In the genomic region with DNA sequence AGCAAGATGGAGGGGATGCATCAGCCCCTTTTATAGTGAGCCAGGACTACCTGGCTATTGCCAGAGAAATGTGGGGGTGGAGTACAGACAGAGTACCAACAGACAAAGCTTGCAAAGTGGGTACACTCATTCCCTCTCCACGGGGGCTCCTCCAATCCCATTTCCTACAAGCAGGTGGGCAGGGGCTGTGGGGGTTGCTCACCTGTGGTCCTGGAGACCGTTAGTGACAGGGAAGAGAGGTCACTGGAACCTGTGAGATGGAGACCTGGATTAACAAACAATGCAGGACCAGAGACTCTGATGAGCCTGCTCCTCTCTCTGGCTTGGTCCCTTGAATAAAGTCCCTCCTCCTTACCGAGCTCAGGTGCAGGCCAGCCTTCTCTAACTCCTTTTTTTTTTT, we compare ENCODE assay signal across 7 mouse cellular contexts. TPM values are rescaled to one million over a fixed set of nuclear protein-coding genes. Genes with fewer than 3 reads are reported as not detected.
DNase-seq lines count a peak whose midpoint lies in the region; ATAC-seq and TF ChIP-seq lines count a peak whose summit lies in the region.

No protein-coding gene starts in this region.

- no peak for ATAC-seq in lung, embryonic 15.5 days (ENCODE audit: borderline replicate concordance, extremely low read depth, low FRiP score, low TSS enrichment)
- ATAC-seq in intestine, embryonic 15.5 days, result no peak
- ATAC-seq in neural tube, embryonic 13.5 days (ENCODE audit: low read depth), result no peak

- peak overlapping the region; percentile 77 for H3K4me3 ChIP-seq in lung, embryonic 15.5 days
- peak overlapping the region; percentile 36; the same call in 1 of the 2 replicates for H3K4me3 ChIP-seq in embryonic fibroblast, embryonic 13.5 days (ENCODE audit: insufficient read depth, low read length)
- H3K4me3 ChIP-seq in intestine, embryonic 15.5 days (replicated peaks), result peak overlapping the region; percentile 82
- peak overlapping the region; percentile 74; the same call in 1 of the 2 replicates for H3K4me3 ChIP-seq in neural tube, embryonic 13.5 days

- H3K4me2 ChIP-seq in lung, embryonic 15.5 days, result peak overlapping the region; percentile 96
- peak overlapping the region; percentile 92 for H3K4me2 ChIP-seq in intestine, embryonic 15.5 days (replicated peaks)
- peak overlapping the region; percentile 88 for H3K4me2 ChIP-seq in neural tube, embryonic 13.5 days

- TF ChIP-seq CTCF in embryonic fibroblast, embryonic 13.5 days (IDR thresholded peaks at IDR 0.05; ENCODE audit: borderline replicate concordance, insufficient read depth, low read length), result no peak

- H3K27me3 ChIP-seq in lung, embryonic 15.5 days, result no peaks in the 10 kb centered on the region
- no peaks in the 10 kb centered on the region for H3K27me3 ChIP-seq in intestine, embryonic 15.5 days (replicated peaks)
- 0 out of 2 replicates have a peak, but pooled peaks cover 3% of the 10 kb centered on the region for H3K27me3 ChIP-seq in neural tube, embryonic 13.5 days

- no peaks in the 10 kb centered on the region for H3K9me3 ChIP-seq in lung, embryonic 15.5 days
- H3K9me3 ChIP-seq in intestine, embryonic 15.5 days, result no peaks in the 10 kb centered on the region
- H3K9me3 ChIP-seq in neural tube, embryonic 13.5 days, result no peaks in the 10 kb centered on the region

- no peak for TF ChIP-seq POLR2A in embryonic fibroblast, embryonic 13.5 days (IDR thresholded peaks at IDR 0.05; ENCODE audit: low read depth, low read length)

- peaks cover 8% of the 10 kb centered on the region for H3K36me3 ChIP-seq in lung, embryonic 15.5 days
- H3K36me3 ChIP-seq in intestine, embryonic 15.5 days, result peaks cover 3% of the 10 kb centered on the region; the same call in 1 of the 2 replicates
- H3K36me3 ChIP-seq in neural tube, embryonic 13.5 days, result peaks cover 10% of the 10 kb centered on the region

- peak overlapping the region; percentile 91; the same call in 1 of the 2 replicates for H3K27ac ChIP-seq in lung, embryonic 15.5 days
- 0 out of 2 replicates have a peak overlapping the region, but pooled peaks have one; percentile 28 for H3K27ac ChIP-seq in embryonic fibroblast, embryonic 13.5 days (ENCODE audit: insufficient read depth, low read length)
- H3K27ac ChIP-seq in intestine, embryonic 15.5 days, result no peak overlapping the region
- no peak overlapping the region for H3K27ac ChIP-seq in neural tube, embryonic 13.5 days (replicated peaks)

- no peak overlapping the region for H3K9ac ChIP-seq in lung, embryonic 15.5 days
- H3K9ac ChIP-seq in intestine, embryonic 15.5 days, result no peak overlapping the region
- no peak overlapping the region for H3K9ac ChIP-seq in neural tube, embryonic 13.5 days

- WGBS in lung, embryonic 15.5 days, result 60% methylated on average over 3 of the region's 3 CpGs
- 57% methylated on average over 3 of the region's 3 CpGs for WGBS in intestine, embryonic 15.5 days
- 67% methylated on average over 3 of the region's 3 CpGs for WGBS in neural tube, embryonic 13.5 days

- DNase-seq in lung, adult 18-20 months, result no peak
- DNase-seq in spleen, postnatal 36 days (ENCODE audit: low spot score in 2 of 2), result no peak
- no peak for DNase-seq in layer of hippocampus, postnatal 25 days (ENCODE audit: extremely low spot score in 1 of 2, low spot score in 1 of 2)

- H3K4me1 ChIP-seq in lung, embryonic 15.5 days, result peaks cover 12% of the 10 kb centered on the region; the same call in 1 of the 2 replicates
- H3K4me1 ChIP-seq in embryonic fibroblast, embryonic 13.5 days (ENCODE audit: control insufficient read depth, insufficient read depth, low read length), result no peaks in the 10 kb centered on the region
- peaks cover 10% of the 10 kb centered on the region; the same call in 1 of the 2 replicates for H3K4me1 ChIP-seq in intestine, embryonic 15.5 days (replicated peaks)
- H3K4me1 ChIP-seq in neural tube, embryonic 13.5 days (replicated peaks), result peaks cover 5% of the 10 kb centered on the region

RNA-seq across cellular contexts. Expression of a gene that starts 1.5 kb away (rescaled TPM):
- 6.8 and 8.8 TPM in 2 replicates for polyA plus RNA-seq in lung, embryonic 15.5 days (2015; fragmentation: Nextera tagmentation; extraction: Ambion mirVana)
- polyA plus RNA-seq in embryonic fibroblast, embryonic 13.5 days (2011; ENCODE audit: insufficient read length, low read depth, missing spikeins), result 15.4 and 17.9 TPM in 2 replicates
- 8.0 and 8.6 TPM in 2 replicates for polyA plus RNA-seq in intestine, embryonic 15.5 days (2015; fragmentation: Nextera tagmentation; extraction: Ambion mirVana)
- polyA plus RNA-seq in neural tube, embryonic 13.5 days (2015; fragmentation: Nextera tagmentation; extraction: Ambion mirVana), result 5.6 and 6.6 TPM in 2 replicates
- total RNA-seq in layer of hippocampus, postnatal 25 days (2021), result 10 to 100 TPM in 1 of 2 experiments, 1 to 10 TPM in 1; 9.4 to 10.4 TPM

RNA-seq across cellular contexts. Expression of a gene that starts 23.4 kb away (rescaled TPM):
- polyA plus RNA-seq in lung, embryonic 15.5 days (2015; fragmentation: Nextera tagmentation; extraction: Ambion mirVana), result 46.4 and 51.4 TPM in 2 replicates
- polyA plus RNA-seq in embryonic fibroblast, embryonic 13.5 days (2011; ENCODE audit: insufficient read length, low read depth, missing spikeins), result 32.4 and 38.1 TPM in 2 replicates
- 34.2 and 38.3 TPM in 2 replicates for polyA plus RNA-seq in intestine, embryonic 15.5 days (2015; fragmentation: Nextera tagmentation; extraction: Ambion mirVana)
- 52.9 and 61.6 TPM in 2 replicates for polyA plus RNA-seq in neural tube, embryonic 13.5 days (2015; fragmentation: Nextera tagmentation; extraction: Ambion mirVana)
- total RNA-seq in layer of hippocampus, postnatal 25 days (2021), result 10 to 100 TPM; 70.6 to 94.5 TPM

RNA-seq across cellular contexts. Expression of a gene that starts 37.1 kb away (rescaled TPM):
- 81.8 and 86.8 TPM in 2 replicates for polyA plus RNA-seq in lung, embryonic 15.5 days (2015; fragmentation: Nextera tagmentation; extraction: Ambion mirVana)
- polyA plus RNA-seq in embryonic fibroblast, embryonic 13.5 days (2011; ENCODE audit: insufficient read length, low read depth, missing spikeins), result 116 and 124 TPM in 2 replicates
- 77.2 and 85.6 TPM in 2 replicates for polyA plus RNA-seq in intestine, embryonic 15.5 days (2015; fragmentation: Nextera tagmentation; extraction: Ambion mirVana)
- 110 and 118 TPM in 2 replicates for polyA plus RNA-seq in neural tube, embryonic 13.5 days (2015; fragmentation: Nextera tagmentation; extraction: Ambion mirVana)
- 100 to 1,000 TPM; 148 TPM for total RNA-seq in layer of hippocampus, postnatal 25 days (2021)

RNA-seq across cellular contexts. Expression of a gene that starts 50.0 kb away (rescaled TPM):
- 4.0 and 9.5 TPM in 2 replicates for polyA plus RNA-seq in lung, embryonic 15.5 days (2015; fragmentation: Nextera tagmentation; extraction: Ambion mirVana)
- polyA plus RNA-seq in embryonic fibroblast, embryonic 13.5 days (2011; ENCODE audit: insufficient read length, low read depth, missing spikeins), result not detected in 2 replicates
- 164 and 258 TPM in 2 replicates for polyA plus RNA-seq in intestine, embryonic 15.5 days (2015; fragmentation: Nextera tagmentation; extraction: Ambion mirVana)
- polyA plus RNA-seq in neural tube, embryonic 13.5 days (2015; fragmentation: Nextera tagmentation; extraction: Ambion mirVana), result 1.0 TPM in 1 of 2 replicates, not detected in the other
- not detected for total RNA-seq in layer of hippocampus, postnatal 25 days (2021)

RNA-seq across cellular contexts. Expression of a gene that starts 50.3 kb away (rescaled TPM):
- 164 and 183 TPM in 2 replicates for polyA plus RNA-seq in lung, embryonic 15.5 days (2015; fragmentation: Nextera tagmentation; extraction: Ambion mirVana)
- 52.6 and 65.2 TPM in 2 replicates for polyA plus RNA-seq in embryonic fibroblast, embryonic 13.5 days (2011; ENCODE audit: insufficient read length, low read depth, missing spikeins)
- 131 and 140 TPM in 2 replicates for polyA plus RNA-seq in intestine, embryonic 15.5 days (2015; fragmentation: Nextera tagmentation; extraction: Ambion mirVana)
- polyA plus RNA-seq in neural tube, embryonic 13.5 days (2015; fragmentation: Nextera tagmentation; extraction: Ambion mirVana), result 153 and 159 TPM in 2 replicates
- total RNA-seq in layer of hippocampus, postnatal 25 days (2021), result 10 to 100 TPM; 38.0 to 40.7 TPM

Comparison
In these comparisons a context has a peak if more than half of its experiments do, and no peak if none do; other contexts are left out.
1. H3K27ac ChIP-seq: peak in lung, embryonic 15.5 days (single experiment) and embryonic fibroblast, embryonic 13.5 days (single experiment); none in intestine, embryonic 15.5 days (single experiment) and neural tube, embryonic 13.5 days (single experiment).
2. Peak in every context shown above with its lines, with median percentiles within 50 percentile points of each other: H3K4me2 ChIP-seq and H3K4me3 ChIP-seq.